Mouse (Mus musculus): Measurements from ENCODE around the gene Gm29427.

Gene Gm29427

GRCm38 (mm10) chr1:130715561-130716217, at the start of gene Gm29427:
TSS of gene Gm29427 (minus strand) at chr1:130715799.
- DNase-seq (ENCODE audit: extremely low spot score, low spot score): peak; percentile 88

- DNase-seq (ENCODE audit: extremely low spot score, low spot score): no peak
Measured at GRCm38 (mm10) chr1:130764027-130764461, 48.4 kb upstream of the Gm29427 start.

- DNase-seq (ENCODE audit: extremely low spot score, low spot score): peak; percentile 2
Measured at GRCm38 (mm10) chr1:130762045-130762760, 46.6 kb upstream of the Gm29427 start.

DNA sequence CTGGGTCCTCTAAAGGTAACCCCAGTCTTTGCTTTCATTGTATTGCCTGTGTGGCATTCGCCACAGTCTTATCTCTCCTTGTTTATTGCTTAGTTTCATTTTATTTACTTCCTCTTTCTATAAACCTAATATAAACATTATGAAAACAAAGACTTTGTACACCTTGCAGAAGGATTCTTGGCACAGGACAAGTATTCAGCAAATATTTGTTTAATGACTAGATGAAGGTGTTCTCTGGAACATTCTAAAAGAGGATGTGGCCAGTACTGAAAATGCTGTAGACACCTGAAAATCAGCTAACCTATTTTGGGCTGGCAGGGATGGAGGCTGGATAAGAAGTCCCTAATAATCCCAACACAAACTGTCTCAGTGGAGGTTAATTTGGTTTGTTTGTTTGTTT, 46.0 kb upstream of the Gm29427 start:
- DNase-seq (ENCODE audit: extremely low spot score, low spot score): no peak

- no peak for DNase-seq (ENCODE audit: extremely low spot score, low spot score)
Measured at GRCm38 (mm10) chr1:130759689-130760088, 44.1 kb upstream of the Gm29427 start.

- DNase-seq (ENCODE audit: extremely low spot score, low spot score): no peak
Measured at GRCm38 (mm10) chr1:130746819-130747218, 31.2 kb upstream of the Gm29427 start.

- peak; percentile 0 for DNase-seq (ENCODE audit: extremely low spot score, low spot score)
Measured at GRCm38 (mm10) chr1:130745591-130745990, 30.0 kb upstream of the Gm29427 start.

DNA sequence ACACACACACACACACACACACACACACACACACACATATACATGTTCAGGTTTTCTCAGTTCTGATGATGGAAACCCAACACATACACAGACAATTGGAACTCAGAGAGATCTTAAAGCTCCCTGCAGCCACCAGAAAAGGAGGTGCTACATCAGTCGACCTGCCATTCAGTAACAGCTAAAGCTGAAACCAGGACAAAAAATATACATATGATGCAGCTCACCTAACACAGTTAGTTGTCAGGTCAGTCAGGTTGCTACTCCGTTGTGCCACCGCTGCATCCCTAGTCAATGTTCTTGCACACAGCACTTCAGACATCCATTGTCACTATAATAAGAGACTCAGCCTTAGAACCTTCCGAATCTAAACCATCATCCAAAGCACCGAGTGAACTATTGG, 29.4 kb upstream of the Gm29427 start:
- DNase-seq (ENCODE audit: extremely low spot score, low spot score): no peak

DNA sequence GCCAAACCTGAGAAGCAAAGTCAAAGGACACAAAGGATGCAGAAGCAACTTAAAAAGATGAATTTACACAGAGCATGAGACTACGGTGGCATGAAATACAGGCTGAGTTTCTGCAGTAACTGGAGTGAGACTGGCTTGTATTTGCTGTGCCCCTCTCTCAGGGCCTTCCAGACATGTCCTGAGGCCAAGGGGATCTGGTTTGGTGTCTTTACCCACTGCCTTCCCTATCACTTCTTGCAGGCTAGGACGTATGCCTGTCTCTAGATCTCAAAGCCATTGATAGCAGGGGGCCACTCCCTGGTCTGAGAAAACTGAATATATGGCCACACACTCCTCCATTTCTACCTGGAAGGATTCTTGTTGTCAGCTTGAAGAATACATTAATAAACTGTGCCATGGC, 28.6 kb upstream of the Gm29427 start:
- DNase-seq (ENCODE audit: extremely low spot score, low spot score): no peak

DNA sequence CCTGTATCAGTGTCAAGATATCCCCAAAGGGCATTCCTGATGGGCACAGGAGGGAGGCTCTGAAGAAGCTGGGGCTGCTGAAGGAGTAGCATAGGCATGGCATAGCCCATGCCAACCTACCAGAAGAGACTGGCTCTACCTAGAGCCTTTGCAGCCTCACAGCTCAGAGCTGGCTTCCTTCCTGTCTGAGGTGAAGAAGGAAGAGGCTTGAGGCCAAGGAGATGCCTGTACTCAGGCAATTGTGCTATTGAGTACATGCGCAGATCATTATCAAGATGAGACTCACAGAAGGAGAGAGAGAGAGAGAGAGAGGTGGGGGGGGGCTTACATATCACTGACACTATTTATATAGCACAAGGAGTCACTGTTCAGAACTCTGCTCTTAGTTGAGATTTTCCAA, 28.2 kb upstream of the Gm29427 start:
- DNase-seq (ENCODE audit: extremely low spot score, low spot score): no peak

DNA sequence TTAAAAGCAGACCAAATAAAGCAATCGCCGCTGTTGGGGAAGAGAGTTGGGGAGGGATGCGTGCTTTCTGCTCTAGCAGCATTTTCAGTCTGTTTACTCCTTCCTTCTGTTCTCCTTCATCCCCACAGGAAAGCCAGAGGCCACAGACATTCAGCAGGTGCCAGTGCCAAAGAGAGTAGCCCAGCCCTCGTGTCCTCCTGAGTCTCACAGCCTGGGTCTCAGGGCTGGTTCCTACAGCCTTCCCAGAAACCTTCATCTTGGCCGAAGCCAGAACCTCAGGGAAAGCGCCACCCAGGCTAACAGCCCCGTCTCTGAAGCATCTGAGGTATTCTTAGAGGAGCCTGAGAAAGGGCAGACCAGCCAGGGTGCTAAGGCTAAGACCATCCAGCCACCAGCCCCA, 26.6 kb upstream of the Gm29427 start:
- no peak for DNase-seq (ENCODE audit: extremely low spot score, low spot score)

DNA sequence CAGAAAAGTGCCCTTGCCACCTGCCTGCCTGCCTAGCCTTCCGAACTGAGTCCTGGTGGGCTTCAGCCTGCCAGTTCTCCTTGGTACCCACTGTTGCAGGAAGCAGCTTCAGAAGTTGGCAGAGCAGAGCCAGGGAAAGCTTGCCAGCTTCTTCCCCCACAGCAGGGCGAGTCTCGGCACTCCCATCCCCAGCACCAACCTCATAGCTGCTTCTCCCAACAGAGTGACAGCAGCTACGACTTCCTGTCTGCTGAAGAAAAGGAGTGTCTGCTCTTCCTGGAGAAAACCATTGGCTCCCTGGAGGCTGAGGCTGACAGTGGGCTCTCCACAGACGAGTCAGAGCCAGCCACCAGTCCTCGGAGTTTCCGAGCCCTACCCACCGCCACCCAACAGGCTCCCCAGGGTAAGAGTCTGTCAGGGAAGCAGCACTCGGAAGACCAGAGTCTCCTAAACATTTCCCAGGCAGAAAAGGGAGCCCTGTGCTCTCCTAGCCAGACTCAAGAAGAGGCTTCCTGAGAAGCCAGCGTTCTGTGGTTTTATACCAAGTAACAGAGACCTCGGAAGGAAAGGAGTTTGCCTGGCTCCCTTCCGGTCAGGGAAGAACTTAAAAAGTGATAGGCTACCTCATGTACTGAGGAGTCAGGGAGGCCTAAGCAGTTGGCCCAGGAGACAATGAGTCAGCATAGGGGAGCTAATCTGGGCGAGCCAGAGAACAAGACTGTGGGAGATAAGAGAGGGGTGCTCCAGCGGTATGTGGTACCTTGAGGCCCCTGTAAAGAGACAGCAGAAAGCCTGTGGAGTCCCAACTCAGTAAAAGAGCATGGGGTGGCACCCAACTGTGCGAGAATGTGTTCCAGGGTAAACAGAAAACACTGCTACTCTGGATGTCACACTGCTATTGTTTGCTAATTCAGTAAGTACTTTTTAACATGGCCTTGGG, 25.5 kb upstream of the Gm29427 start:
- no peak for DNase-seq (ENCODE audit: extremely low spot score, low spot score)

DNA sequence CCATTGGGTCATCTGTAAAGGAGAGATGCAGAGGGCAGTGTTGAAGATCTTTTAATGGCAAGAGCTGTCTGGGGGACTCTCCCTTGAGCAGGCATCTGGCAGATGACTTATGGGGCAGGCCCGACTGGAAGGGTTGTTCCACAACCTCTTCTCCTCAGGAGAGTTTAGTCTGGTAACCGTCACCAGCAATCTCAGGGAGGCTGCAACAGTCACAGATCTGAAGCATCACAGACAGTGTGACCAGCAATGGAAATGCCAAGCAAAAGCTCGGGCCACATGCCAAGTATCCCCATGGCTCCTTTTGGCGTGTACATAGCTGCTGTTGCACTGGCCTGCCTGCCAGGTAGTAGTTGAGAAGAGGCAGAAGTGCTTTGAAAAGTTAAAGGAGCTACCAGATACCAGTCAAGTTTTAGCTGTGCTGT, 24.6 kb upstream of the Gm29427 start:
- no peak for DNase-seq (ENCODE audit: extremely low spot score, low spot score)

- no peak for DNase-seq (ENCODE audit: extremely low spot score, low spot score)
Measured at GRCm38 (mm10) chr1:130739636-130740035, 24.0 kb upstream of the Gm29427 start.

- no peak for DNase-seq (ENCODE audit: extremely low spot score, low spot score)
Measured at GRCm38 (mm10) chr1:130738551-130739106, 23.0 kb upstream of the Gm29427 start.

- DNase-seq (ENCODE audit: extremely low spot score, low spot score): no peak
Measured at GRCm38 (mm10) chr1:130737916-130738315, 22.3 kb upstream of the Gm29427 start.

DNA sequence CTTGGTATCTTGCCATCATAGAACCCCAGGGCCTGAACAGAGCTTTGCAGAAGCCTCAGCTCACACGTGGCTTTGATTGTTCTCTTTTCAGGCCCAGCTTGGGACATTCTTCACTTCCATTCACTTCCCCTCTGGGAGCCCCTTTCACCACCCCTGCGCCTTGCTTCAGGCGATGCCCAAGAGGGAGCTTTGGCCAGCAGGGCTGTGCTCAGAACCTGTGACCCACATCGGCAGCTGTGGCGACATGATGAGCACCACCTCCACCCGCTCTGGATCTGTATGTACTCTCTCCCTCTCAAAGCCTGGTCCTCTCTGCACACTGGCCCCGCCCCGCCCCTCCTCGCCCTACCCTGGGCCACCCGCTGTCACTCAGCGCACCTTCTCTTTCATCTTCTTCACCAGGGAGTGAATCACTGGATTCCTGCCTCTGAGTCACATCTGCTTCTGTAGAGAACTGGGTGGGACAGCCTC, 21.8 kb upstream of the Gm29427 start:
- DNase-seq (ENCODE audit: extremely low spot score, low spot score): no peak

- DNase-seq (ENCODE audit: extremely low spot score, low spot score): no peak
Measured at GRCm38 (mm10) chr1:130734852-130735251, 19.3 kb upstream of the Gm29427 start.

GRCm38 (mm10) chr1:130734452-130734851, 18.9 kb upstream of the Gm29427 start:
- DNase-seq (ENCODE audit: extremely low spot score, low spot score): no peak

DNA sequence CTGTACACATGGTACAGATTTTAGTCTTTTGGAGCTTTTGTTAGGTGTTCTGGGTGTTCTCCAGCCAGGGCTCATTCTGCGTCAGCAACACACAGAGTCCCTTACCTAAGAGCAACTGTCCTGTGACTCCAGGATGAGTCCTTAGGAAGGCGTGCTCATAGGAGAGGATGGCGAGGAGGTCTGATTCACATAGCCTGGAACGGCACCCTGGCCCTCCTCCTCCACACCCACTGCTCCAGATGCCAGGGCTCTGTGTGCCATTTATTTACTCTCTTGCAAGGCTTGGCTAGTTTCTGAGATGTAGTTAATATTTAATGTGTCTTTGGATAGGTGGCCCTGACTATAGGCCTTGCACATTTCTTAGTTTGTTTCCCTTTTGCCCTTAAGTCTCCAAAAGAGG, 18.1 kb upstream of the Gm29427 start:
- DNase-seq (ENCODE audit: extremely low spot score, low spot score): no peak
